18 mouse cellular contexts compared by ENCODE assay signal in the genomic region with DNA sequence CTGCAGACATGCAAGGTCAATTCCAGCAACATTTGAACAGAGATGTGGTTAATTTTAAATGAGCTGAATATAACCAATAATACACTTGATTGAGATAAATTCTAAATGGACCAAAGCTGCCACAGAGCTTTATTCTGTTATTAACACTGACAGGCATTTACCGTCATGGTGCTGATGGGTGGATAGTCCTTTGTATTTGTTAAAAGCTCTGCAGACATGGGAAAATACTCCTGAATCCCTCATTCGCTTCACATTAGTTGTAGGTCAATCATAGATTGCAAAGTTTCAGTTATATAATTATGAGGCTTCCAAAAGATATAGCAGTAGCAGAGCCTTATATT.
DNase-seq lines count a peak whose midpoint lies in the region; ATAC-seq and TF ChIP-seq lines count a peak whose summit lies in the region.
"Had no signal": no experiment of that assay in that cellular context is flagged by ENCODE, and none has a peak within 500 bp of the region (broad histone marks: within the 10 kb centered on the region; RNA-seq: fewer than 3 reads in every experiment).

No protein-coding gene starts in this region.

- H3K4me1 ChIP-seq in forebrain, embryonic 14.5 days (ENCODE audit: control insufficient read depth, insufficient read depth, low read length), result peaks cover 5% of the 10 kb centered on the region; the same call in 1 of the 2 replicates
- peaks cover 8% of the 10 kb centered on the region; the same call in 1 of the 2 replicates for H3K4me1 ChIP-seq in midbrain, embryonic 14.5 days (ENCODE audit: control insufficient read depth, insufficient read depth, low read length)
- H3K4me1 ChIP-seq: embryonic facial prominence, embryonic 13.5 days; limb, embryonic 10.5 days; megakaryocyte, embryonic 14.5 days had no signal

- H3K4me2 ChIP-seq in forebrain, embryonic 14.5 days (ENCODE audit: low read length), result no peak overlapping the region
- H3K4me2 ChIP-seq in midbrain, embryonic 14.5 days (ENCODE audit: low read length), result no peak overlapping the region
- H3K4me2 ChIP-seq: embryonic facial prominence, embryonic 13.5 days; liver, embryonic 11.5 days had no signal

- WGBS in forebrain, embryonic 14.5 days, result 17% methylated on average over 2 of the region's 2 CpGs
- 19% methylated on average over 2 of the region's 2 CpGs for WGBS in midbrain, embryonic 14.5 days

- peak overlapping the region; percentile 13; the same call in 1 of the 2 replicates for H3K27ac ChIP-seq in left cerebral cortex, adult 2 months
- peak overlapping the region; percentile 45; the same call in 1 of the 2 replicates for H3K27ac ChIP-seq in forebrain, embryonic 14.5 days (ENCODE audit: low read depth, low read length)
- no peak overlapping the region for H3K27ac ChIP-seq in midbrain, embryonic 14.5 days (replicated peaks; ENCODE audit: low read depth, low read length)
- H3K27ac ChIP-seq: embryonic facial prominence, embryonic 13.5 days; kidney, postnatal 0 days; limb, embryonic 10.5 days had no signal

- no peaks in the 10 kb centered on the region for H3K36me3 ChIP-seq in forebrain, embryonic 14.5 days (ENCODE audit: control insufficient read depth, insufficient read depth, low read length)
- H3K36me3 ChIP-seq in midbrain, embryonic 14.5 days (ENCODE audit: control insufficient read depth, insufficient read depth, low read length), result no peaks in the 10 kb centered on the region
- H3K36me3 ChIP-seq: embryonic facial prominence, embryonic 13.5 days; limb, embryonic 10.5 days had no signal

- no peaks in the 10 kb centered on the region for H3K27me3 ChIP-seq in forebrain, embryonic 14.5 days (replicated peaks; ENCODE audit: control insufficient read depth, insufficient read depth, low read length)
- no peaks in the 10 kb centered on the region for H3K27me3 ChIP-seq in midbrain, embryonic 14.5 days (ENCODE audit: control insufficient read depth, insufficient read depth, low read length)
- H3K27me3 ChIP-seq: embryonic facial prominence, embryonic 13.5 days; megakaryocyte, embryonic 14.5 days had no signal

- no peak overlapping the region for H3K9ac ChIP-seq in forebrain, embryonic 14.5 days (ENCODE audit: low read length)
- no peak overlapping the region for H3K9ac ChIP-seq in midbrain, embryonic 14.5 days (replicated peaks; ENCODE audit: low read length)
- H3K9ac ChIP-seq: embryonic facial prominence, embryonic 13.5 days had no signal

- no peak overlapping the region for H3K4me3 ChIP-seq in left cerebral cortex, adult 2 months
- no peak overlapping the region for H3K4me3 ChIP-seq in forebrain, embryonic 14.5 days (ENCODE audit: low read depth, low read length)
- no peak overlapping the region for H3K4me3 ChIP-seq in midbrain, embryonic 14.5 days (replicated peaks; ENCODE audit: low read depth, low read length)
- H3K4me3 ChIP-seq: embryonic facial prominence, embryonic 13.5 days; limb, embryonic 10.5 days; megakaryocyte, embryonic 14.5 days had no signal

- no peak for TF ChIP-seq CTCF in left cerebral cortex, adult 2 months (IDR thresholded peaks at IDR 0.05)

- DNase-seq in left cerebral cortex, adult 2 months (ENCODE audit: extremely low spot score in 1 of 2, low spot score in 2 of 2), result no peak
- DNase-seq in left cerebral cortex, postnatal 10 days (ENCODE audit: extremely low spot score in 1 of 2, low spot score in 2 of 2), result no peak
- DNase-seq in forebrain, embryonic 14.5 days (ENCODE audit: low spot score), result no peak
- peak; percentile 60 for DNase-seq in midbrain, embryonic 14.5 days
- peak; percentile 51 for DNase-seq in retina, embryonic 14.5 days (ENCODE audit: low spot score)
- no peak for DNase-seq in liver
- no peak for DNase-seq in kidney, postnatal 4 days
- DNase-seq: adrenal gland, adult 8-10 months; cerebellum, adult 9-11 months; kidney, adult 11 months; lung, adult 18-20 months; lung, postnatal 14 days; thymus, postnatal 14 days had no signal

- intact Hi-C loops in left cerebral cortex, adult 2 months (cut with DNase I), result loop anchor here (5.0 kb wide), 2 partner anchors 250 to 700 kb away; no protein-coding TSS in a partner anchor
- intact Hi-C loops in left cerebral cortex, postnatal 10 days (cut with DNase I), result no loop called here

- no peak for ATAC-seq in forebrain, embryonic 14.5 days
- ATAC-seq in midbrain, embryonic 14.5 days (ENCODE audit: low FRiP score, low TSS enrichment), result peak; percentile 73

- H3K9me3 ChIP-seq in forebrain, embryonic 14.5 days (replicated peaks; ENCODE audit: control insufficient read depth, low read length), result no peaks in the 10 kb centered on the region
- H3K9me3 ChIP-seq in midbrain, embryonic 14.5 days (ENCODE audit: control insufficient read depth, low read length), result no peaks in the 10 kb centered on the region
- H3K9me3 ChIP-seq: embryonic facial prominence, embryonic 13.5 days; limb, embryonic 10.5 days; megakaryocyte, embryonic 14.5 days had no signal

Comparison
In these comparisons a context has a peak if more than half of its experiments do, and no peak if none do; other contexts are left out.
1. DNase-seq: peak in midbrain, embryonic 14.5 days (single experiment) and retina, embryonic 14.5 days (single experiment); none in left cerebral cortex, adult 2 months (0 of 2), left cerebral cortex, postnatal 10 days (0 of 2), forebrain, embryonic 14.5 days (single experiment), liver (single experiment) and kidney, postnatal 4 days (0 of 2).